Mouse (Mus musculus) megakaryocyte-erythroid progenitor cell, adult 5-6 weeks (primary cell): ENCODE results near the gene Krtap3-1. TPM values are rescaled to one million over a fixed set of nuclear protein-coding genes. Genes with fewer than 3 reads are reported as not detected.

ENCODE experiments used
- ATAC-seq: replicated peaks from 2 replicates; pipeline ENCODE4 v1.8.0; 2016; ENCODE audit warnings: mild to moderate bottlenecking, inconsistent platforms; ENCODE audit not compliant: severe bottlenecking, poor library complexity, low FRiP score, low TSS enrichment
- total RNA-seq, 2 experiments: library from RNA; stranded (forward) in 1 of 2; stranded (reverse) in 1 of 2; fragments of 200-1000, 215-1000 nt in 1 of 2; fragments of >200 nt in 1 of 2; fragmentation: Nextera tagmentation in 1 of 2; gene quantifications; 2 replicates each; pipeline ENCODE4 v1.2.3; 2014 to 2017

Gene Krtap3-1
- total RNA-seq, 2 experiments from 2014 or later, result not detected

GRCm38 (mm10) chr11:99547892-99548291 lies 18.5 kb downstream of the Krtap3-1 start:
- no peak for ATAC-seq

- ATAC-seq, result no peak
Measured at GRCm38 (mm10) chr11:99539721-99540120, 26.7 kb downstream of the Krtap3-1 start.

- ATAC-seq, result no peak
Measured at GRCm38 (mm10) chr11:99521288-99521860, 45.1 kb downstream of the Krtap3-1 start, which contains the start of gene Krt39. Gene Krt39, minus strand, starts transcription at chr11:99521338.

Other genes starting within 250 kb of the Krtap3-1 start
Only the 30 nearest of the 37 such genes appear.
- not detected in 2 replicates for gene Krt27, start 215.5 kb downstream of the Krtap3-1 start, total RNA-seq (2014; fragmentation: Nextera tagmentation)
- not detected in 2 replicates for gene Krt27, start 215.5 kb downstream of the Krtap3-1 start, total RNA-seq (2017)
- not detected in 2 replicates for gene Krt28, start 191.7 kb downstream of the Krtap3-1 start, total RNA-seq (2014; fragmentation: Nextera tagmentation)
- gene Krt28, start 191.7 kb downstream of the Krtap3-1 start, total RNA-seq (2017), result not detected in 2 replicates
- 0.59 and 4.9 TPM in 2 replicates for gene Krt10, start 177.3 kb downstream of the Krtap3-1 start, total RNA-seq (2014; fragmentation: Nextera tagmentation)
- not detected in 2 replicates for gene Krt10, start 177.3 kb downstream of the Krtap3-1 start, total RNA-seq (2017)
- not detected in 2 replicates for gene Krt12, start 144.4 kb downstream of the Krtap3-1 start, total RNA-seq (2014; fragmentation: Nextera tagmentation)
- gene Krt12, start 144.4 kb downstream of the Krtap3-1 start, total RNA-seq (2017), result not detected in 2 replicates
- not detected in 2 replicates for gene Krt20, start 128.5 kb downstream of the Krtap3-1 start, total RNA-seq (2014; fragmentation: Nextera tagmentation)
- gene Krt20, start 128.5 kb downstream of the Krtap3-1 start, total RNA-seq (2017), result not detected in 2 replicates
- gene Krt23, start 73.5 kb downstream of the Krtap3-1 start, total RNA-seq (2014; fragmentation: Nextera tagmentation), result not detected in 2 replicates
- not detected in 2 replicates for gene Krt23, start 73.5 kb downstream of the Krtap3-1 start, total RNA-seq (2017)
- not detected in 2 replicates for gene Krt39, start 45.3 kb downstream of the Krtap3-1 start, total RNA-seq (2014; fragmentation: Nextera tagmentation)
- gene Krt39, start 45.3 kb downstream of the Krtap3-1 start, total RNA-seq (2017), result not detected in 2 replicates
- not detected in 2 replicates for gene Krt40, start 23.5 kb downstream of the Krtap3-1 start, total RNA-seq (2014; fragmentation: Nextera tagmentation)
- gene Krt40, start 23.5 kb downstream of the Krtap3-1 start, total RNA-seq (2017), result not detected in 2 replicates
- gene Krtap3-3, start 15.8 kb downstream of the Krtap3-1 start, total RNA-seq (2014; fragmentation: Nextera tagmentation), result not detected in 2 replicates
- not detected in 2 replicates for gene Krtap3-3, start 15.8 kb downstream of the Krtap3-1 start, total RNA-seq (2017)
- gene Krtap3-2, start 9.8 kb downstream of the Krtap3-1 start, total RNA-seq (2014; fragmentation: Nextera tagmentation), result not detected in 2 replicates
- not detected in 2 replicates for gene Krtap3-2, start 9.8 kb downstream of the Krtap3-1 start, total RNA-seq (2017)
- not detected in 2 replicates for gene Gm11939, start 7.2 kb downstream of the Krtap3-1 start, total RNA-seq (2014; fragmentation: Nextera tagmentation)
- not detected in 2 replicates for gene Gm11939, start 7.2 kb downstream of the Krtap3-1 start, total RNA-seq (2017)
- gene Krtap1-5, start 14.4 kb upstream of the Krtap3-1 start, total RNA-seq (2014; fragmentation: Nextera tagmentation), result not detected in 2 replicates
- not detected in 2 replicates for gene Krtap1-5, start 14.4 kb upstream of the Krtap3-1 start, total RNA-seq (2017)
- gene Krtap1-4, start 17.0 kb upstream of the Krtap3-1 start, total RNA-seq (2014; fragmentation: Nextera tagmentation), result not detected in 2 replicates
- not detected in 2 replicates for gene Krtap1-4, start 17.0 kb upstream of the Krtap3-1 start, total RNA-seq (2017)
- not detected in 2 replicates for gene Krtap1-3, start 24.7 kb upstream of the Krtap3-1 start, total RNA-seq (2014; fragmentation: Nextera tagmentation)
- gene Krtap1-3, start 24.7 kb upstream of the Krtap3-1 start, total RNA-seq (2017), result not detected in 2 replicates
- not detected in 2 replicates for gene Krtap9-3, start 31.5 kb upstream of the Krtap3-1 start, total RNA-seq (2014; fragmentation: Nextera tagmentation)
- gene Krtap9-3, start 31.5 kb upstream of the Krtap3-1 start, total RNA-seq (2017), result not detected in 2 replicates
- not detected in 2 replicates for gene Gm11938, start 36.7 kb upstream of the Krtap3-1 start, total RNA-seq (2014; fragmentation: Nextera tagmentation)
- gene Gm11938, start 36.7 kb upstream of the Krtap3-1 start, total RNA-seq (2017), result not detected in 2 replicates
- gene Gm11937, start 43.6 kb upstream of the Krtap3-1 start, total RNA-seq (2014; fragmentation: Nextera tagmentation), result not detected in 2 replicates
- gene Gm11937, start 43.6 kb upstream of the Krtap3-1 start, total RNA-seq (2017), result not detected in 2 replicates
- not detected in 2 replicates for gene Krtap2-4, start 48.2 kb upstream of the Krtap3-1 start, total RNA-seq (2014; fragmentation: Nextera tagmentation)
- not detected in 2 replicates for gene Krtap2-4, start 48.2 kb upstream of the Krtap3-1 start, total RNA-seq (2017)
- gene Gm11562, start 53.8 kb upstream of the Krtap3-1 start, total RNA-seq (2014; fragmentation: Nextera tagmentation), result not detected in 2 replicates
- gene Gm11562, start 53.8 kb upstream of the Krtap3-1 start, total RNA-seq (2017), result not detected in 2 replicates
- gene Krtap4-1, start 61.6 kb upstream of the Krtap3-1 start, total RNA-seq (2014; fragmentation: Nextera tagmentation), result not detected in 2 replicates
- not detected in 2 replicates for gene Krtap4-1, start 61.6 kb upstream of the Krtap3-1 start, total RNA-seq (2017)
- gene Krtap4-2, start 68.5 kb upstream of the Krtap3-1 start, total RNA-seq (2014; fragmentation: Nextera tagmentation), result not detected in 2 replicates
- not detected in 2 replicates for gene Krtap4-2, start 68.5 kb upstream of the Krtap3-1 start, total RNA-seq (2017)
- not detected in 2 replicates for gene Krtap4-7, start 77.5 kb upstream of the Krtap3-1 start, total RNA-seq (2014; fragmentation: Nextera tagmentation)
- not detected in 2 replicates for gene Krtap4-7, start 77.5 kb upstream of the Krtap3-1 start, total RNA-seq (2017)
- not detected in 2 replicates for gene Gm11555, start 83.6 kb upstream of the Krtap3-1 start, total RNA-seq (2014; fragmentation: Nextera tagmentation)
- not detected in 2 replicates for gene Gm11555, start 83.6 kb upstream of the Krtap3-1 start, total RNA-seq (2017)
- gene Gm11563, start 92.3 kb upstream of the Krtap3-1 start, total RNA-seq (2014; fragmentation: Nextera tagmentation), result not detected in 2 replicates
- not detected in 2 replicates for gene Gm11563, start 92.3 kb upstream of the Krtap3-1 start, total RNA-seq (2017)
- gene Krtap4-6, start 99.3 kb upstream of the Krtap3-1 start, total RNA-seq (2014; fragmentation: Nextera tagmentation), result not detected in 2 replicates
- not detected in 2 replicates for gene Krtap4-6, start 99.3 kb upstream of the Krtap3-1 start, total RNA-seq (2017)
- gene Gm14190, start 124.1 kb upstream of the Krtap3-1 start, total RNA-seq (2014; fragmentation: Nextera tagmentation), result not detected in 2 replicates
- not detected in 2 replicates for gene Gm14190, start 124.1 kb upstream of the Krtap3-1 start, total RNA-seq (2017)
- not detected in 2 replicates for gene Gm14180, start 167.7 kb upstream of the Krtap3-1 start, total RNA-seq (2014; fragmentation: Nextera tagmentation)
- not detected in 2 replicates for gene Gm14180, start 167.7 kb upstream of the Krtap3-1 start, total RNA-seq (2017)
- gene Gm11595, start 206.3 kb upstream of the Krtap3-1 start, total RNA-seq (2014; fragmentation: Nextera tagmentation), result not detected in 2 replicates
- not detected in 2 replicates for gene Gm11595, start 206.3 kb upstream of the Krtap3-1 start, total RNA-seq (2017)
- not detected in 2 replicates for gene Krtap4-8, start 214.1 kb upstream of the Krtap3-1 start, total RNA-seq (2014; fragmentation: Nextera tagmentation)
- not detected in 2 replicates for gene Krtap4-8, start 214.1 kb upstream of the Krtap3-1 start, total RNA-seq (2017)
- not detected in 2 replicates for gene Krtap4-9, start 218.6 kb upstream of the Krtap3-1 start, total RNA-seq (2014; fragmentation: Nextera tagmentation)
- not detected in 2 replicates for gene Krtap4-9, start 218.6 kb upstream of the Krtap3-1 start, total RNA-seq (2017)